Mouse (Mus musculus) hindbrain, embryonic 16.5 days (tissue): ENCODE data around the gene Grid1. TPM values are rescaled to one million over a fixed set of nuclear protein-coding genes. Genes with fewer than 3 reads are reported as not detected.

Experiments
- ATAC-seq: fragments of 200-750 bp; cut with Nextera tagmentation; 2 replicates; pipeline ENCODE4 v1.8.0; 2017; ENCODE audit warnings: moderate TSS enrichment, moderate library complexity
- H3K27ac ChIP-seq: fragments of 300-500 bp; sonication (generic); 2 replicates; pipeline ENCODE4 v1.5.1; 2014; ENCODE audit warnings: low read depth, mild to moderate bottlenecking, control low read depth, low read length, moderate library complexity
- H3K27me3 ChIP-seq: fragments of 300-500 bp; sonication (generic); replicated peaks from 2 replicates; pipeline ENCODE4 v1.6.1; 2014; ENCODE audit warnings: low read length; ENCODE audit not compliant: control insufficient read depth, insufficient read depth
- H3K36me3 ChIP-seq: fragments of 300-500 bp; sonication (generic); 2 replicates; pipeline ENCODE4 v1.6.1; 2014; ENCODE audit warnings: mild to moderate bottlenecking, low read length, moderate library complexity, mixed read lengths; ENCODE audit not compliant: control insufficient read depth, insufficient read depth
- H3K4me1 ChIP-seq: fragments of 300-500 bp; sonication (generic); 2 replicates; pipeline ENCODE4 v1.6.1; 2014; ENCODE audit warnings: low read depth, low read length; ENCODE audit not compliant: control insufficient read depth, insufficient read depth
- H3K4me2 ChIP-seq: fragments of 300-500 bp; sonication (generic); 2 replicates; pipeline ENCODE4 v1.6.1; 2014; ENCODE audit warnings: mild to moderate bottlenecking, low read length, control low read depth, moderate library complexity
- H3K4me3 ChIP-seq: fragments of 300-500 bp; sonication (generic); 2 replicates; pipeline ENCODE4 v1.5.1; 2014; ENCODE audit warnings: mild to moderate bottlenecking, low read length, control low read depth, moderate library complexity
- H3K9ac ChIP-seq: fragments of 300-500 bp; sonication (generic); 2 replicates; pipeline ENCODE4 v1.6.1; 2014; ENCODE audit warnings: low read depth, mild to moderate bottlenecking, control low read depth, low read length, moderate library complexity
- H3K9me3 ChIP-seq: fragments of 300-500 bp; sonication (generic); 2 replicates; pipeline ENCODE4 v1.6.1; 2014; ENCODE audit warnings: mild to moderate bottlenecking, low read length, moderate library complexity; ENCODE audit not compliant: control insufficient read depth
- WGBS: fragments of 180-500 bp; shearing (Covaris S2); extraction: QIAGEN DNeasy Blood & Tissue Kit; methylation state at CpG from one replicate; pipeline ENCODE4 v1.1.7; 2014; 5-methylcytosine and 5-hydroxymethylcytosine counted together
- polyA plus RNA-seq: library from polyadenylated mRNA; unstranded; fragments of >200 nt; fragmentation: Nextera tagmentation; extraction: Ambion mirVana; gene quantifications from 2 replicates; pipeline ENCODE4 v1.2.1, GENCODE M21; 2015

Grid1 gene
- polyA plus RNA-seq, 1 experiment from 2014 or later = 7.1 TPM

- H3K4me3 ChIP-seq = no peak overlapping the region
- H3K36me3 ChIP-seq = no peaks in the 10 kb centered on the region
- H3K4me1 ChIP-seq = no peaks in the 10 kb centered on the region
- H3K27me3 ChIP-seq = no peaks in the 10 kb centered on the region
- no peak overlapping the region for H3K4me2 ChIP-seq
- H3K9me3 ChIP-seq = no peaks in the 10 kb centered on the region
- H3K27ac ChIP-seq = no peak overlapping the region
- no peak overlapping the region for H3K9ac ChIP-seq
- WGBS = 70% methylated on average over 3 of the region's 3 CpGs
- no peak for ATAC-seq
These were observed 302.2 kb downstream of the Grid1 start for GRCm38 (mm10) chr14:35122111-35122510.

GRCm38 (mm10) chr14:35123260-35123875 is 303.5 kb downstream of the Grid1 start:
- no peak overlapping the region for H3K27ac ChIP-seq
- no peak overlapping the region for H3K4me2 ChIP-seq
- H3K4me1 ChIP-seq = no peaks in the 10 kb centered on the region
- no peaks in the 10 kb centered on the region for H3K36me3 ChIP-seq
- 83% methylated on average over 5 of the region's 5 CpGs for WGBS
- H3K27me3 ChIP-seq = no peaks in the 10 kb centered on the region
- no peaks in the 10 kb centered on the region for H3K9me3 ChIP-seq
- H3K9ac ChIP-seq = no peak overlapping the region
- ATAC-seq = no peak
- H3K4me3 ChIP-seq = no peak overlapping the region

- H3K36me3 ChIP-seq = no peaks in the 10 kb centered on the region
- H3K27ac ChIP-seq = no peak overlapping the region
- ATAC-seq = no peak
- H3K27me3 ChIP-seq = no peaks in the 10 kb centered on the region
- 81% methylated on average over 8 of the region's 8 CpGs for WGBS
- no peak overlapping the region for H3K4me2 ChIP-seq
- H3K9ac ChIP-seq = no peak overlapping the region
- H3K4me3 ChIP-seq = no peak overlapping the region
- H3K4me1 ChIP-seq = no peaks in the 10 kb centered on the region
- no peaks in the 10 kb centered on the region for H3K9me3 ChIP-seq
These were observed 307.7 kb downstream of the Grid1 start for GRCm38 (mm10) chr14:35127616-35128015.

GRCm38 (mm10) chr14:35135056-35135455 is 315.1 kb downstream of the Grid1 start:
- Histone ChIP-seq H3K4me3 (no peak overlapping the region), H3K36me3 (no peaks in the 10 kb centered on the region), H3K9ac (no peak overlapping the region), H3K27me3 (no peaks in the 10 kb centered on the region), H3K4me2 (no peak overlapping the region), H3K4me1 (peaks cover 9% of the 10 kb centered on the region; the same call in 1 of the 2 replicates), H3K9me3 (no peaks in the 10 kb centered on the region), H3K27ac (no peak overlapping the region)
- ATAC-seq = no peak
- WGBS = 79% methylated on average over 2 of the region's 2 CpGs

GRCm38 (mm10) chr14:35138069-35138468 is 318.2 kb downstream of the Grid1 start:
- no peak overlapping the region for H3K27ac ChIP-seq
- ATAC-seq = no peak
- 75% methylated on average over 7 of the region's 7 CpGs for WGBS

GRCm38 (mm10) chr14:35139824-35140223 is 319.9 kb downstream of the Grid1 start:
- peaks cover 11% of the 10 kb centered on the region; the same call in 1 of the 2 replicates for H3K4me1 ChIP-seq
- H3K4me3 ChIP-seq = no peak overlapping the region
- H3K36me3 ChIP-seq = no peaks in the 10 kb centered on the region
- H3K9me3 ChIP-seq = no peaks in the 10 kb centered on the region
- H3K27ac ChIP-seq = no peak overlapping the region
- ATAC-seq = peak; percentile 69
- H3K9ac ChIP-seq = no peak overlapping the region
- 65% methylated on average over 7 of the region's 7 CpGs for WGBS
- H3K4me2 ChIP-seq = no peak overlapping the region
- no peaks in the 10 kb centered on the region for H3K27me3 ChIP-seq

More at GRCm38 (mm10) chr14:35138069-35138468, 318.2 kb downstream of the Grid1 start:
- Histone ChIP-seq H3K4me2 (no peak overlapping the region), H3K9ac (no peak overlapping the region), H3K36me3 (no peaks in the 10 kb centered on the region), H3K4me3 (no peak overlapping the region), H3K9me3 (no peaks in the 10 kb centered on the region), H3K27me3 (no peaks in the 10 kb centered on the region), H3K4me1 (peaks cover 11% of the 10 kb centered on the region; the same call in 1 of the 2 replicates)

GRCm38 (mm10) chr14:35152450-35152849 is 332.5 kb downstream of the Grid1 start:
- Histone ChIP-seq H3K9me3 (no peaks in the 10 kb centered on the region), H3K4me1 (no peaks in the 10 kb centered on the region), H3K27ac (no peak overlapping the region), H3K4me3 (no peak overlapping the region), H3K36me3 (no peaks in the 10 kb centered on the region), H3K4me2 (no peak overlapping the region), H3K9ac (no peak overlapping the region), H3K27me3 (no peaks in the 10 kb centered on the region)
- peak; percentile 76 for ATAC-seq
- 55% methylated on average over 3 of the region's 3 CpGs for WGBS

- no peak for ATAC-seq
- Histone ChIP-seq H3K36me3 (no peaks in the 10 kb centered on the region), H3K4me3 (no peak overlapping the region), H3K27ac (no peak overlapping the region), H3K9me3 (no peaks in the 10 kb centered on the region), H3K4me1 (no peaks in the 10 kb centered on the region), H3K9ac (no peak overlapping the region), H3K27me3 (no peaks in the 10 kb centered on the region), H3K4me2 (no peak overlapping the region)
- WGBS = 71% methylated on average over 3 of the region's 3 CpGs
These were observed 333.9 kb downstream of the Grid1 start for GRCm38 (mm10) chr14:35153701-35154277.

- Histone ChIP-seq H3K4me2 (no peak overlapping the region), H3K27me3 (no peaks in the 10 kb centered on the region), H3K27ac (no peak overlapping the region), H3K4me3 (no peak overlapping the region), H3K4me1 (no peaks in the 10 kb centered on the region), H3K36me3 (no peaks in the 10 kb centered on the region), H3K9me3 (no peaks in the 10 kb centered on the region), H3K9ac (no peak overlapping the region)
- WGBS = 48% methylated on average over 3 of the region's 3 CpGs
- no peak for ATAC-seq
These were observed 334.5 kb downstream of the Grid1 start for GRCm38 (mm10) chr14:35154364-35154763.
